Mouse (Mus musculus) limb, embryonic 10.5 days (tissue): ENCODE measurements at regions not wholly inside any gene's neighbourhood (a gene's known extent, or its start where the extent isn't known, plus 50 kb on each side); places are given as distances from the start of the nearest gene placed in this dataset.

Experiments used
- DNase-seq: peaks from one replicate; pipeline ENCODE4 v3.0.0-alpha.2; 2017; ENCODE audit warnings: low spot score
- H3K27ac ChIP-seq: fragments of 300-500 bp; sonication (generic); 2 replicates; pipeline ENCODE4 v1.5.1; 2016; ENCODE audit warnings: mild to moderate bottlenecking
- H3K27me3 ChIP-seq: fragments of 300-500 bp; sonication (generic); 2 replicates; pipeline ENCODE4 v1.6.1; 2016; ENCODE audit warnings: low read depth, mild to moderate bottlenecking; ENCODE audit not compliant: poor library complexity, severe bottlenecking
- H3K36me3 ChIP-seq: fragments of 300-500 bp; sonication (generic); 2 replicates; pipeline ENCODE4 v1.6.1; 2016; ENCODE audit warnings: mild to moderate bottlenecking, moderate library complexity
- H3K4me1 ChIP-seq: fragments of 300-500 bp; sonication (generic); 2 replicates; pipeline ENCODE4 v1.6.1; 2016
- H3K4me3 ChIP-seq: fragments of 300-500 bp; sonication (generic); 2 replicates; pipeline ENCODE4 v1.5.1; 2016; ENCODE audit warnings: mild to moderate bottlenecking, moderate library complexity
- H3K9me3 ChIP-seq: fragments of 300-500 bp; sonication (generic); replicated peaks from 2 replicates; pipeline ENCODE4 v1.6.1; 2016; ENCODE audit warnings: mild to moderate bottlenecking
- WGBS: fragments of 180-500 bp; shearing (Covaris S2); methylation state at CpG from one replicate; pipeline ENCODE4 v1.1.7; 2016; 5-methylcytosine and 5-hydroxymethylcytosine counted together

- H3K27me3 ChIP-seq: peaks cover 72% of the 10 kb centered on the region
- H3K4me3 ChIP-seq: no peak overlapping the region
- H3K9me3 ChIP-seq: no peaks in the 10 kb centered on the region
- no peaks in the 10 kb centered on the region for H3K36me3 ChIP-seq
- 62% methylated on average over 4 of the region's 4 CpGs for WGBS
- H3K27ac ChIP-seq: no peak overlapping the region
- H3K4me1 ChIP-seq: peaks cover 48% of the 10 kb centered on the region
- DNase-seq: no peak
Measured at GRCm38 (mm10) chr12:110376838-110377150, 70.1 kb upstream of the Ppp2r5c start.

GRCm38 (mm10) chr12:110377306-110377705 is 69.6 kb upstream of the Ppp2r5c start:
- Histone ChIP-seq H3K36me3 (no peaks in the 10 kb centered on the region), H3K9me3 (no peaks in the 10 kb centered on the region), H3K4me3 (no peak overlapping the region), H3K27me3 (peaks cover 66% of the 10 kb centered on the region), H3K27ac (no peak overlapping the region), H3K4me1 (peaks cover 47% of the 10 kb centered on the region)
- peak; percentile 25 for DNase-seq
- WGBS: 67% methylated on average over 6 of the region's 6 CpGs

- Histone ChIP-seq H3K27me3 (peaks cover 62% of the 10 kb centered on the region), H3K4me1 (peaks cover 46% of the 10 kb centered on the region), H3K36me3 (no peaks in the 10 kb centered on the region), H3K27ac (no peak overlapping the region), H3K4me3 (no peak overlapping the region), H3K9me3 (no peaks in the 10 kb centered on the region)
- WGBS: 74% methylated on average over 10 of the region's 10 CpGs
- peak; percentile 44 for DNase-seq
Measured at GRCm38 (mm10) chr12:110377734-110378133, 69.2 kb upstream of the Ppp2r5c start.

GRCm38 (mm10) chr12:110378302-110378701 is 68.6 kb upstream of the Ppp2r5c start:
- H3K4me1 ChIP-seq: peaks cover 43% of the 10 kb centered on the region
- no peaks in the 10 kb centered on the region for H3K9me3 ChIP-seq
- no peaks in the 10 kb centered on the region for H3K36me3 ChIP-seq
- DNase-seq: no peak
- peaks cover 58% of the 10 kb centered on the region for H3K27me3 ChIP-seq
- no peak overlapping the region for H3K4me3 ChIP-seq
- WGBS: 83% methylated on average over 5 of the region's 5 CpGs
- no peak overlapping the region for H3K27ac ChIP-seq

- Histone ChIP-seq H3K4me3 (no peak overlapping the region), H3K27me3 (peaks cover 43% of the 10 kb centered on the region), H3K9me3 (no peaks in the 10 kb centered on the region), H3K36me3 (no peaks in the 10 kb centered on the region), H3K4me1 (peaks cover 33% of the 10 kb centered on the region), H3K27ac (no peak overlapping the region)
- no peak for DNase-seq
- 80% methylated on average over 12 of the region's 12 CpGs for WGBS
Measured at GRCm38 (mm10) chr12:110379721-110380120, 67.2 kb upstream of the Ppp2r5c start.

- Histone ChIP-seq H3K4me1 (peaks cover 22% of the 10 kb centered on the region), H3K4me3 (no peak overlapping the region), H3K36me3 (no peaks in the 10 kb centered on the region), H3K27ac (peak overlapping the region; percentile 50), H3K9me3 (no peaks in the 10 kb centered on the region), H3K27me3 (peaks cover 30% of the 10 kb centered on the region)
- 55% methylated on average over 25 of the region's 25 CpGs for WGBS
- peak; percentile 66 for DNase-seq
Measured at GRCm38 (mm10) chr12:110380831-110381750, 65.8 kb upstream of the Ppp2r5c start.

- no peak for DNase-seq
- Histone ChIP-seq H3K4me1 (peaks cover 14% of the 10 kb centered on the region), H3K27ac (no peak overlapping the region), H3K36me3 (no peaks in the 10 kb centered on the region), H3K4me3 (no peak overlapping the region), H3K27me3 (peaks cover 6% of the 10 kb centered on the region; the same call in 1 of the 2 replicates), H3K9me3 (no peaks in the 10 kb centered on the region)
- 89% methylated on average over 20 of the region's 20 CpGs for WGBS
Measured at GRCm38 (mm10) chr12:110385031-110385430, 61.9 kb upstream of the Ppp2r5c start.

- no peaks in the 10 kb centered on the region for H3K9me3 ChIP-seq
- peaks cover 13% of the 10 kb centered on the region for H3K4me1 ChIP-seq
- H3K4me3 ChIP-seq: no peak overlapping the region
- 87% methylated on average over 20 of the region's 20 CpGs for WGBS
- no peaks in the 10 kb centered on the region for H3K36me3 ChIP-seq
- no peak for DNase-seq
- H3K27ac ChIP-seq: no peak overlapping the region
- H3K27me3 ChIP-seq: no peaks in the 10 kb centered on the region
Measured at GRCm38 (mm10) chr12:110385801-110386599, 60.9 kb upstream of the Ppp2r5c start.

- 85% methylated on average over 11 of the region's 11 CpGs for WGBS
- DNase-seq: no peak
- Histone ChIP-seq H3K27ac (no peak overlapping the region), H3K9me3 (no peaks in the 10 kb centered on the region), H3K4me3 (no peak overlapping the region), H3K4me1 (peaks cover 3% of the 10 kb centered on the region; the same call in 1 of the 2 replicates), H3K27me3 (no peaks in the 10 kb centered on the region), H3K36me3 (no peaks in the 10 kb centered on the region)
Measured at GRCm38 (mm10) chr12:110387056-110387455, 59.9 kb upstream of the Ppp2r5c start.

GRCm38 (mm10) chr12:110387567-110387966 is 59.4 kb upstream of the Ppp2r5c start:
- Histone ChIP-seq H3K4me1 (peaks cover 3% of the 10 kb centered on the region; the same call in 1 of the 2 replicates), H3K4me3 (no peak overlapping the region), H3K9me3 (no peaks in the 10 kb centered on the region), H3K36me3 (no peaks in the 10 kb centered on the region), H3K27me3 (no peaks in the 10 kb centered on the region), H3K27ac (no peak overlapping the region)
- DNase-seq: no peak
- 85% methylated on average over 4 of the region's 4 CpGs for WGBS

GRCm38 (mm10) chr12:110389439-110389838 is 57.5 kb upstream of the Ppp2r5c start:
- Histone ChIP-seq H3K36me3 (no peaks in the 10 kb centered on the region), H3K4me1 (peaks cover 3% of the 10 kb centered on the region; the same call in 1 of the 2 replicates), H3K4me3 (no peak overlapping the region), H3K27ac (no peak overlapping the region), H3K9me3 (no peaks in the 10 kb centered on the region), H3K27me3 (no peaks in the 10 kb centered on the region)
- no peak for DNase-seq
- WGBS: 79% methylated on average over 12 of the region's 12 CpGs

GRCm38 (mm10) chr12:110391464-110391863 is 55.5 kb upstream of the Ppp2r5c start:
- no peaks in the 10 kb centered on the region for H3K9me3 ChIP-seq
- no peaks in the 10 kb centered on the region for H3K36me3 ChIP-seq
- no peak overlapping the region for H3K27ac ChIP-seq
- no peaks in the 10 kb centered on the region for H3K4me1 ChIP-seq
- 78% methylated on average over 8 of the region's 8 CpGs for WGBS
- H3K27me3 ChIP-seq: no peaks in the 10 kb centered on the region
- DNase-seq: no peak
- H3K4me3 ChIP-seq: no peak overlapping the region

GRCm38 (mm10) chr12:110393555-110393954 is 53.4 kb upstream of the Ppp2r5c start:
- Histone ChIP-seq H3K4me3 (no peak overlapping the region), H3K4me1 (no peaks in the 10 kb centered on the region), H3K9me3 (no peaks in the 10 kb centered on the region), H3K36me3 (no peaks in the 10 kb centered on the region), H3K27ac (no peak overlapping the region), H3K27me3 (no peaks in the 10 kb centered on the region)
- DNase-seq: no peak
- 88% methylated on average over 7 of the region's 7 CpGs for WGBS
